Mouse (Mus musculus) lung, adult 2 months (tissue): ENCODE data around the gene Ntn1.

ENCODE experiments used
- CTCF ChIP-seq: fragments of 200-500 bp; IDR thresholded peaks from 2 replicates; pipeline ENCODE4 v1.5.1; 2011; ENCODE audit warnings: mild to moderate bottlenecking, low read length, control low read depth; ENCODE audit not compliant: insufficient read depth
- POLR2A ChIP-seq: fragments of 200-500 bp; IDR thresholded peaks from 2 replicates; pipeline ENCODE4 v1.6.1; 2011; ENCODE audit warnings: low read depth, mild to moderate bottlenecking, control low read depth, low read length, borderline replicate concordance; ENCODE audit errors: extremely low read depth

GRCm38 (mm10) chr11:68258498-68258897, 142.1 kb downstream of the Ntn1 start:
- no peak for TF ChIP-seq POLR2A
- TF ChIP-seq CTCF, result no peak
